Mouse (Mus musculus): ENCODE data around the gene 4931406P16Rik.
A peak's percentile ranks its signal among the peaks of the same experiment; 100 is the strongest.

4931406P16Rik gene

GRCm38 (mm10) chr7:34250738-34251137 lies 62.6 kb downstream of the 4931406P16Rik start, which contains the start of gene Gm6096:
Gene Gm6096, plus strand, starts transcription at chr7:34251038.
- DNase-seq (ENCODE audit: low spot score in 2 of 2) = no peak

DNA sequence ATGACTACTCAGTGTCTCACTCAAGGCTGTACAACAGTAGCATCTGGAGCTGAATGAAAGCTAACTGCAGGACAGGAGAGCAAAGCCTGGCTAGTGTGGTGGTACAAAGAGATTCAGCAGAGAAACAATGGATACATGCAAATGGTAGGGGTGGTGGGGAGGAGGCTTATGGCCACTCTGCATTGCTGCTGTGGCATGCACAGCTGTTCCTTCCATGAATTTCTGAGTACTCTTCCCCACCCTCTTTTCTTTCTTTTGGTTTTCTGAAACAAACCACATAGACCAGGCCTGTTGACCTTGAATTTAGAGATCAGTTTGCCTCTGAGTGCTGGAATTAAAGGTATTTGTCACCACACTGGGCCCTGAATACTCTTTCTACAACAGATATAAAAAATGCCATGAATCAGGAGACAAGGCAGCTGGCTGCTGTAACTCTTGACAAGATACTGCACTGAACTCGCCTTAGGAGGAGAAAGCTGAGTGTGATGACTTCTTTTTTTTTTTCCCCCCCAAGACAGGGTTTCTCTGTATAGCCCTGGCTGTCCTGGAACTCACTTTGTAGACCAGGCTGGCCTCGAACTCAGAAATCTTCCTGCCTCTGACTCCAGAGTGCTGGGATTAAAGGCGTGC lies 66.4 kb downstream of the 4931406P16Rik start:
- no peak for DNase-seq (ENCODE audit: low spot score in 2 of 2)

DNA sequence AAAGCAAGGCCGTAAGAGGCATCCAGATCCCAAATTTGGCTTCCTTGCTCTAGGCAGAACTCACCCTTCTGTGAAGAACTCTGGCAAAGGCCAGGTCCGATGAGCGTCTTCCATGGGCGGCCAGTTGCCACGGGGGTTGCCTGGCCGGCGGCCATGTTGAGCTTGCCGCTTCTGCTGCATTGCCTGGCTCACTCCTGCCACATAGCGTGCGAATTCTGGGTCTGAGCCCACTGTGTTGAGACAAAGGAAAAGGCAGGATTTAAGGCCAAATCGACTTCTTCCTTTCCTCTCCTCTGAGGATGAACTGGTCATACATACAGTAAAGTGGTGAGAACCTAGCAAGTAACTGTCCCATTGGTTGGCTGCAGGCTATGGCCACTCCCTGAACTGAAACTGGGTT lies 71.2 kb downstream of the 4931406P16Rik start:
- DNase-seq (ENCODE audit: low spot score in 2 of 2) = no peak

- no peak for DNase-seq (ENCODE audit: low spot score in 2 of 2)
These were observed 75.3 kb downstream of the 4931406P16Rik start for GRCm38 (mm10) chr7:34238086-34238485.

GRCm38 (mm10) chr7:34235602-34236001 lies 77.7 kb downstream of the 4931406P16Rik start:
- DNase-seq (ENCODE audit: low spot score in 2 of 2) = no peak

DNA sequence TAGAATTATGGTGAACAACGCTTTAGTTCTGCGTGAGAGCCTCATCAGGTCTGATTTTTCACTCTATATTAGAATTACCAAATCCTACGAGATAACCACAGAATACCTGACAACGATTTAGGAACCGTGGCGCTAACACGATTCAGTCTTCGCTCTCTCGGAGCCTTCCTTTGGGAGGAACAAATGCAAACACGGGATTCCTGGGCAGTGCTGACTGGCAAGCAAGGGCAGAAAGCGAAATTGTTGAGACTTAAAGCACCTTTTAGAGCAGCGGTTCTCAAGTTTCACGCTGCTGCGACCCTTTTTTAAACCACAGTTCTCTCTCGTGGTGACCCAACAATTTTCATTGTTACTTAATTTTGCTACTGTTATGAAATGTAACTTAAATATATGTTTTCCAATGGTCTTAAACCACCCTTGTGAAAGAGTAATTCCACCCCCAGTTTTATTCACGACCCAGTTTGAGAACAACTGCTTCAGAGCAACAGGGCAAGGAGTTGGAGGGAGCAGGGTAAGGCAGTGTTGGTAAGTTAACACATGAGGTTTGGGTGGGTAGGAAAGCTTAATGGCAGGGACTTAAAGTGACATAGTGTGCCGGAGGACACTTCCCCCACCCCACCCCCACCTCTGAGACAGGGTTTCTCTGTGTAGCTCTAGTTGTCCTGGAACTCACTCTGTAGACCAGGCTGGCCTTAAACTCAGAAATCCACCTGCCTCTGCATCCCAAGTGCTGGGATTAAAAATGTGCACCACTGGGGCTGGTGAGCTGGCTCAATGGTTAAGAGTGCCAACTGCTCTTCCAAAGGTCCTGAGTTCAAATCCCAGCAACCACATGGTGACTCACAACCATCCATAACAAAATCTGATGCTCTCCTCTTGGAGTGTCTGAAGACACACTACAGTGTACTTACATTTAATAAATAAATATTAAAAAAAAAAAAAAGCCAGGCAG lies 78.5 kb downstream of the 4931406P16Rik start:
- DNase-seq (ENCODE audit: low spot score in 2 of 2) = no peak

- DNase-seq (ENCODE audit: low spot score in 2 of 2) = peak; percentile 90 to 98
These were observed 79.3 kb downstream of the 4931406P16Rik start for GRCm38 (mm10) chr7:34233909-34234609.

- DNase-seq (ENCODE audit: low spot score in 2 of 2) = no peak
These were observed 80.3 kb downstream of the 4931406P16Rik start for GRCm38 (mm10) chr7:34232785-34233725.

DNA sequence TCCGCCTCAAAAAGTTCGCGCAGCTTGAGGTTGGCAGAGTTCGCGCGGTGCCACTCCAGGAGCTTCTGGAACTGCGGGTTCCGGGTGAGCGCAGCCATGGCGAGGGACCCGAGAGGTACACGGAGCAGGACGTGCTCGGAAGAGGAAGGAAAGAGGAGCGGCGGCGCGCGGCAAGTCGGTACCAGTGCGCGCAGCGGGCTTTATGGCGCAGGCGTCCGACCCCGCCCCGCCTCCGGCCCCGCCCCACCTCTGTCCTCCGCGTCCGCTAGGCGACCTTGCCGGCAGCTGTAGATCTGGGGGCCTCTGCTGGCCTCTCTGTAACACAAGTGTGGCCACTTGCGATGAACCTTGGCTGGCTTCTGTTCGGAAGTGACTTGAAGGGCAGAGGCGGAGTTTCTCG lies 83.2 kb downstream of the 4931406P16Rik start, which contains the start of gene Gpi1:
Gpi1 (minus strand) TSS at position 221 of the 400 bp plus-strand sequence.
- DNase-seq (ENCODE audit: low spot score in 2 of 2) = peak; percentile 63 to 84

- DNase-seq (ENCODE audit: low spot score in 2 of 2) = peak; percentile 47 to 52
These were observed 83.7 kb downstream of the 4931406P16Rik start for GRCm38 (mm10) chr7:34229691-34230111.

DNA sequence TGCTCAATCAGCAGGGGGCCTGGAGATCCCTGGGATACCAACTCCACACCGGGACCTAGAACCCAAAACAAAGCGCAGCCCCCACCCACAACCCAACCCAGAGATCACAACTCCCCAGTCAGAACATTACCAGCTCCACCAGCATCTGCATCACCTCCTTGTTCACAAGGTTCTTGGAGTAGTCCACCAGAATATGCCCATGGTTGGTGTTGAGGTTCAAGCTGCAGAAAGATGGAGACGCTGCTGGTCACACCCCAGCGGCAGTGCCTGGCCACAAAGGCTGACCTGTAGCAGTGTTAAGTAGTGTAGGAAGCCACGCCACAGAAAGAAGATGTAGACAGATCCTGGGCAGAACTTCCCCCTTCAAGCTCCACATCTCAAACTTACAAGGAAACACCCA lies 84.2 kb downstream of the 4931406P16Rik start:
- DNase-seq (ENCODE audit: low spot score in 2 of 2) = peak in 1 of 2 experiments; percentile 26

DNA sequence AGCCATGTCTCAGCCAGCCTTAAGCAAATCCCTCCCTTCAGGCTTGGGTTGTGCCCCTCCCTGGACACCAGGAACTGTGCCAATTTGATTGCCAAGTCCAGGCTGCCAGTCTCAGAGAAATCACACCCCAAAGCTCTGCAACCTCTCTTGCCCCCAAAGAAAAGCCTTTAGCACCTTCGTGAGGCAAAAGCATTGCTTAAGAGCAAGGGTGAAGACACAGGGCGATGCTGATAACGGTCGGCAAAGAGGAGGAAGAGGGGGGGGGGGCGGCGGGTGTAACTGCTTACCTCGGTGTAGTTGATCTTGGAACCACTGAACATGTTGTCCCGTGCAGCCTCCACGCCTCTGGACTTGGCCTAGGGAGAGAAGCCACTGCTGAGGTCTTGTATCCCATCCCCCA lies 84.7 kb downstream of the 4931406P16Rik start:
- no peak for DNase-seq (ENCODE audit: low spot score in 2 of 2)

DNA sequence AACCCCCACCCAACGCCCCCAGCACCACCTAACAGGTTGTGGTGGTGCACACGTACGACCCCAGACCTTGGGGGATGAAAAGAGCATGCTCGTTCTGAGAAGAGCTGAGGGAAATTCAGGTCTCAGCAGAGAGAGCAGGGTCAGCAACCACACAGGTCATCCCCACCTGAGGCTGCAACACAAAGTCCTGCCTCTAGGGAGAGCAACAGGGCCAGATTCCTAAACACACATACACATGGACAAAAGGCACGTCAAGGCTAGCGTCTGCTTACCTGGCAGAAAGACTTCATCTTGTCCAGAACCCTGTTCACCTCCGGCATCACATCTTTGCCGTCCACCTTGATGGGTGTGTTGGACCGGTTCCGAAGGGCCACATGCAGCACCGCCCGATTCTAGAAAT lies 86.5 kb downstream of the 4931406P16Rik start:
- DNase-seq (ENCODE audit: low spot score in 2 of 2) = no peak

DNA sequence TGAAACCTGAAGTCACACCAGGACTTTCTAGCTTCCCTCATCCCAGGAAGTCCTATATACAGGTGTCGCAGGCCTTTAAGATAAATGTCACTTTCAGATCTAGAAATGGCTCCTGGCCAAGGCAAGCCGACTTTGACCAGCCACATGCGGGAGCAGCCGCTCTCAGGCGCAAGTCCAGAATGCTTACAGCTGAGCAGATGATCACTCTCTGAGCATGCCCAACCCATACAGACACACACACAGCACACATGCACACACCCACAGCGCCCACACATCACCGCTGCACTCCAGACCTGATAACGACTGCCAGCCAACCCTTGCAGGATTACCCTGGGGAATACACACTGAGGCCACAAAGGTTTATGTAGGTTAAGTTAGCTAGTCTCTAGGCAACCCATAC lies 87.3 kb downstream of the 4931406P16Rik start:
- no peak for DNase-seq (ENCODE audit: low spot score in 2 of 2)

GRCm38 (mm10) chr7:34224308-34224707 lies 89.0 kb downstream of the 4931406P16Rik start:
- no peak for DNase-seq (ENCODE audit: low spot score in 2 of 2)

- no peak for DNase-seq (ENCODE audit: low spot score in 2 of 2)
These were observed 91.0 kb downstream of the 4931406P16Rik start for GRCm38 (mm10) chr7:34222340-34222739.

GRCm38 (mm10) chr7:34221594-34222250 lies 91.6 kb downstream of the 4931406P16Rik start:
- no peak for DNase-seq (ENCODE audit: low spot score in 2 of 2)

GRCm38 (mm10) chr7:34218496-34218895 lies 94.9 kb downstream of the 4931406P16Rik start:
- no peak for DNase-seq (ENCODE audit: low spot score in 2 of 2)

GRCm38 (mm10) chr7:34216474-34216873 lies 96.9 kb downstream of the 4931406P16Rik start:
- DNase-seq (ENCODE audit: low spot score in 2 of 2) = no peak

- no peak for DNase-seq (ENCODE audit: low spot score in 2 of 2)
These were observed 97.9 kb downstream of the 4931406P16Rik start for GRCm38 (mm10) chr7:34215481-34215880.

All from spleen, postnatal 10 days (tissue).